Mouse (Mus musculus) embryo, embryonic 10.5 days (tissue): ENCODE data around the gene Tsnax.

Source experiments
- DNase-seq: peaks from one replicate; pipeline ENCODE4 v3.0.0-alpha.2; 2015; ENCODE audit warnings: low spot score

Tsnax gene

DNA sequence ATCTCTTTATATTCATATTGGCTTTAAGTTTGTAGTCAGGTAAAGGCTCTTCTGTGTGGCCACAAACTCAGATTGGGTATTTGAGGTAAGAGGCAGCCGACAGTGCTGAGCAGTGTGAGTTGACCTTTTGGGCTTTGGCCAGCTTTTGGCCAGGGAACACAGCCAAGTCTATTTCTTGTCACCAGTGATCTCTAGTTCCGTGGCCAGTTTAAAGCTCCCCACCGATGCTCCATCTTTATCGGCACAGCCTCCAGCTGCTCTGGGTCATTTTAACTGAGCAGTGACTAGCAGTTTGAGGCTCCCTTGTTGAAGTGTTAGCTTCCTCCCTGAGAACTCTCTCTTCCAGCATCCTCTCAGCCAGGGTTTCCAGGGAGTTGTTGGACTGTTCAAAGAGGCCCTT, 70.9 kb downstream of the Tsnax start:
- DNase-seq = no peak
